Mouse (Mus musculus): Measurements from ENCODE around the gene Nog. TPM values are rescaled to one million over a fixed set of nuclear protein-coding genes. Genes with fewer than 3 reads are reported as not detected.

The Nog gene
- polyA plus RNA-seq, 1 experiment from 2014 or later = 4.1 TPM

DNA sequence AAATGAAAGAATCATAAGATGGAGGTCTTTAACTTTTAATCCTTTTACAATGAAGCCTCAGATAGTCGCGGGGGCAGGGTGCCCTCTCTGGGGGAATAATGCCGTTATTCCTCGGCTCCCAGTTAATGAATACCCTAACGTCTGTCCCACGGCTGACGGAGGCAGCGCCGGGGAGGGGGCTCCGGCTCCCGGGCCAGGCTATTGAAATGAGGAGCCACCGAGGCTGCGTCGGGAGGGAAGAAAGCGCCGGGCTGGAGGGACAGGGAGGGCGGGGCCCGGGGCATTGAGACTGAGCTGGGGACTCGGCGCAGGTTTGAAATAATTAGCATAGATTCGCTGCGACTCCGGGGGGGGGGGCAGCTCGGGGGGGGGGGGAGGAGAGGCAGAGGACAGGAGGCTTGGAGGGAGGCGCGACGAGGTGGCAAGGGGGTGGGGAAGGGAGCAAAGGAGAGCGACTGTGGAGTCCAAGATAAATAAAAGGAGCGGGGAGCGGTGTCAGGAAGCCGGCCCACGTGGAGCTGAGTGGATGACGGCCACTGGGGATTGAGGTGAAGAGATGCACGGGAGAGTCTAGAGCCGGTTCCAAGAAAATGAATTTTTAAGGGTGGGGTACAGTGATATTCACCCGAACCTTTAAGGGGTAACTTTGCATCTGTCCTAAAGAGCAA, 2.9 kb downstream of the Nog start:
- ATAC-seq (replicated peaks; ENCODE audit: low FRiP score, low TSS enrichment, low read depth) (no peak), DNase-seq (ENCODE audit: low spot score) (peak; percentile 74)
- H3K36me3 ChIP-seq (ENCODE audit: control insufficient read depth, insufficient read depth, low read length) = no peaks in the 10 kb centered on the region
- peak overlapping the region; percentile 93 for H3K4me2 ChIP-seq (ENCODE audit: low read length)
- H3K27me3 ChIP-seq (replicated peaks; ENCODE audit: control insufficient read depth, insufficient read depth, low read length) = peaks cover 20% of the 10 kb centered on the region
- peak overlapping the region; percentile 54 for H3K27ac ChIP-seq (ENCODE audit: low read depth)
- peak overlapping the region; percentile 40 for H3K4me3 ChIP-seq (ENCODE audit: low read depth, low read length)
- H3K4me1 ChIP-seq (replicated peaks; ENCODE audit: control insufficient read depth, insufficient read depth, low read length) = peaks cover 19% of the 10 kb centered on the region
- under 1% methylated on average over 31 of the region's 36 CpGs for WGBS
- no peaks in the 10 kb centered on the region for H3K9me3 ChIP-seq (ENCODE audit: control insufficient read depth, low read length)
- H3K9ac ChIP-seq (ENCODE audit: low read length) = peak overlapping the region; percentile 20; the same call in 1 of the 2 replicates

DNA sequence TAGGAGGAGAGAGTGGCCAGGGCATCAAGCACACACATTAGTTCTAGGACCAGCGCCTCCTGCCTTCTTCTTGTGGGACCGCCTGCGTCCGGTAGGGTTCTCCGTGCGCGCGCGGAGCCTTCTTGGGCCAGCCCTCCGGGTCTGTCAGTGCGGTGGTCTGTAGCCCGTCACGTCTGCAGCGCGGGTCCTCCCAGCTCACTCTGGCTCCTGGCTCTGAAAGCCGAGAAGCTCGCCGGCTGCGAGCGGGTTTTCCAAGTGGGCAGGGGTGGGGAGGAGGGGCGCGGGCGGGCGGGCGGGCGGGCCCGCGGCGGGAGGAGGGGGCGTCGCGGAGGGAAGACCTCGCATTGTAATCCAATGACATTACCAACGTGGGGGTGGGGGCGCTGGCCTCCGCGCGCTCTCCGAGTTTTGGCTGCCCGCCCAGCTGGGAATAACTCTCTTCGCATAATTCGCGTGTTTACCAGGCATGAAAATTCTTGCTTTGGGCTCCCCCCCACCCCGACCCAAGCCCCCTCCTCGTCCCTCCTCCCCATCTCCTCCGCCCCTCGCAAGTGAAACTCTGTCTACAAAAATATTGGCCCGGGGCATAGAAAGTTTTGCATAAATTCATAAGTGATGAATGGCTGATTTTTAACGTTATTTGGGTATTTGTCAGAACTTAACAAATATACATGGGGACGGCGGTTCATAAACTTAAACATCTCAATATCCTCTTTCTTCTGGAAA, 3.7 kb downstream of the Nog start:
- peaks cover 19% of the 10 kb centered on the region for H3K4me1 ChIP-seq (replicated peaks; ENCODE audit: control insufficient read depth, insufficient read depth, low read length)
- WGBS = under 1% methylated on average over 51 of the region's 51 CpGs
- peaks cover 20% of the 10 kb centered on the region for H3K27me3 ChIP-seq (replicated peaks; ENCODE audit: control insufficient read depth, insufficient read depth, low read length)
- no peaks in the 10 kb centered on the region for H3K36me3 ChIP-seq (ENCODE audit: control insufficient read depth, insufficient read depth, low read length)
- H3K9me3 ChIP-seq (ENCODE audit: control insufficient read depth, low read length) = no peaks in the 10 kb centered on the region
- DNase-seq (ENCODE audit: low spot score) = peak; percentile 86
- peak overlapping the region; percentile 93 for H3K4me2 ChIP-seq (ENCODE audit: low read length)
- peak overlapping the region; percentile 40 for H3K4me3 ChIP-seq (ENCODE audit: low read depth, low read length)
- peak overlapping the region; percentile 54 for H3K27ac ChIP-seq (ENCODE audit: low read depth)
- H3K9ac ChIP-seq (ENCODE audit: low read length) = peak overlapping the region; percentile 20
- ATAC-seq (replicated peaks; ENCODE audit: low FRiP score, low TSS enrichment, low read depth) = peak; percentile 61

DNA sequence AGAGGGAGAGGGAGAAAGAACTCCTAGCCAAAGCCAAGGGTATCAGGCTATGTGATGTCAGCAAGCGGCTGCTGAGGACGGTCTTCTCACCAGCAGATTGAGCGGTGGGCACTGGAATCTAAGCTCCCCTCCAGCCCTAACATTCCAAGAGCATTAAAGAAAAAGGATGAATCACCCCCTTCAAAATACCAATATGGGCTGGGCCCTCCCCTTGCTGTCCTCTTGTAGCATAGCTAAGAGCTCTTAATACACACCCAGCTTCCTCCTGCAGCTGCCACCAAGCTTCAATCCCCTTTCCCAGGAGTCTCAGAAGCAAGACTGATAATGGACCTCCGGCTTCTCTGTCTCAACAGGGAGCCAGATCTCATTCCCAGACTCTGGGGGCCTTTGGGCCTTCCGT, 4.6 kb downstream of the Nog start:
- Histone ChIP-seq H3K4me1 (replicated peaks; ENCODE audit: control insufficient read depth, insufficient read depth, low read length) (peaks cover 19% of the 10 kb centered on the region), H3K4me3 (ENCODE audit: low read depth, low read length) (no peak overlapping the region), H3K9me3 (ENCODE audit: control insufficient read depth, low read length) (no peaks in the 10 kb centered on the region), H3K36me3 (ENCODE audit: control insufficient read depth, insufficient read depth, low read length) (no peaks in the 10 kb centered on the region), H3K27ac (ENCODE audit: low read depth) (peak overlapping the region; percentile 3; the same call in 1 of the 2 replicates), H3K4me2 (ENCODE audit: low read length) (peak overlapping the region; percentile 93), H3K27me3 (replicated peaks; ENCODE audit: control insufficient read depth, insufficient read depth, low read length) (peaks cover 20% of the 10 kb centered on the region), H3K9ac (ENCODE audit: low read length) (peak overlapping the region; percentile 2; the same call in 1 of the 2 replicates)
- no peak for DNase-seq (ENCODE audit: low spot score)
- ATAC-seq (replicated peaks; ENCODE audit: low FRiP score, low TSS enrichment, low read depth) = no peak
- 48% methylated on average over 5 of the region's 5 CpGs for WGBS

DNA sequence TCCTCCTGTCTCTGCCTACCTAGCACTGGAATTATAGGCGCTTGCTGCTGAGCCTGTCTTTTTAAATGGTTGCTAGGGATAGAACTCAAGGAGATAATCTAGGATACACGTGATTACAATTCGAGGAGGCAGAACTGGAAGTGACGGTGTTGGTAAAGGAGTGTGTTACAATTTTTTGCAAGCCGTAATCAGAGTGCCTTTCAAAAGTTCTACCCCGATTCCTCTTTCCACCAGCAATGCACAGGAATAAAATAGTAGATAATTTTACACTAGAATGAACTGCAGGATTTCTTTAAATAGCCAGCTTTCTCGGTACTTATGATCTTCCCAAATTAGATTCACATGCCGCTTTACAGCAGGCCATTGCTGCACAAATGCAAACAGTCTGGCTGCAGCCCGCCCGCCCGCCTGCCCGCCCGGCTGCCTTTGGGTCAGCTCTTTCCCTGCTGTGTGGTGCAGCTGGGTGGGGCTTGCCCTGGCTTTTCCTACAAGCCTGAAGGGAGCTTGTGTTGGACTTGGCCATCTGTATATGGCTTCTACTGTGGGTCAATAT, 32.2 kb downstream of the Nog start:
- DNase-seq (ENCODE audit: low spot score) (no peak), ATAC-seq (replicated peaks; ENCODE audit: low FRiP score, low TSS enrichment, low read depth) (no peak)
- no peak overlapping the region for H3K4me3 ChIP-seq (ENCODE audit: low read depth, low read length)
- WGBS = 83% methylated on average over 13 of the region's 13 CpGs
- H3K36me3 ChIP-seq (ENCODE audit: control insufficient read depth, insufficient read depth, low read length) = no peaks in the 10 kb centered on the region
- H3K27ac ChIP-seq (ENCODE audit: low read depth) = no peak overlapping the region
- no peaks in the 10 kb centered on the region for H3K27me3 ChIP-seq (replicated peaks; ENCODE audit: control insufficient read depth, insufficient read depth, low read length)
- no peaks in the 10 kb centered on the region for H3K4me1 ChIP-seq (replicated peaks; ENCODE audit: control insufficient read depth, insufficient read depth, low read length)
- H3K4me2 ChIP-seq (ENCODE audit: low read length) = no peak overlapping the region
- no peak overlapping the region for H3K9ac ChIP-seq (ENCODE audit: low read length)
- no peaks in the 10 kb centered on the region for H3K9me3 ChIP-seq (ENCODE audit: control insufficient read depth, low read length)

DNA sequence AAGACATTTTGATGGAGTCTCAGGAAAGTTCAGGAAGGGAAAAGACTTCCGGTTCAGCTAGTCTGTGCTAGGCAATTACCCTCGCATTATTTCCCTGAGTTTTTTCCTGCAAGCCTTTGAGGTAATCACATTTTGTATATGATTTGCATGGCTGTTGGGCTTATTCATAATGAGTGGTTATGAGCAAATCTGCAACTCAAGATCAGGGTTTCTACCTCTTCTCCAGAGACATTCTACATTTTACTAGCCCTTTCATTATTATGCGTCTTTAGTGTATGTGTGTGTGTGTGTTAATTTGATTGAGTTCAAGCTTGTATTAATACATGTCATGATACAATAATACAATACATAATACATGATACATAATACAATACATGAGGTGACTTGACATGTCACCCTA, 34.6 kb downstream of the Nog start:
- Histone ChIP-seq H3K4me2 (ENCODE audit: low read length) (no peak overlapping the region), H3K4me3 (ENCODE audit: low read depth, low read length) (no peak overlapping the region), H3K9me3 (ENCODE audit: control insufficient read depth, low read length) (no peaks in the 10 kb centered on the region), H3K9ac (ENCODE audit: low read length) (no peak overlapping the region), H3K4me1 (replicated peaks; ENCODE audit: control insufficient read depth, insufficient read depth, low read length) (no peaks in the 10 kb centered on the region), H3K36me3 (ENCODE audit: control insufficient read depth, insufficient read depth, low read length) (no peaks in the 10 kb centered on the region), H3K27ac (ENCODE audit: low read depth) (no peak overlapping the region), H3K27me3 (replicated peaks; ENCODE audit: control insufficient read depth, insufficient read depth, low read length) (no peaks in the 10 kb centered on the region)
- 97% methylated on average over 3 of the region's 3 CpGs for WGBS
- no peak for DNase-seq (ENCODE audit: low spot score)
- ATAC-seq (replicated peaks; ENCODE audit: low FRiP score, low TSS enrichment, low read depth) = no peak

DNA sequence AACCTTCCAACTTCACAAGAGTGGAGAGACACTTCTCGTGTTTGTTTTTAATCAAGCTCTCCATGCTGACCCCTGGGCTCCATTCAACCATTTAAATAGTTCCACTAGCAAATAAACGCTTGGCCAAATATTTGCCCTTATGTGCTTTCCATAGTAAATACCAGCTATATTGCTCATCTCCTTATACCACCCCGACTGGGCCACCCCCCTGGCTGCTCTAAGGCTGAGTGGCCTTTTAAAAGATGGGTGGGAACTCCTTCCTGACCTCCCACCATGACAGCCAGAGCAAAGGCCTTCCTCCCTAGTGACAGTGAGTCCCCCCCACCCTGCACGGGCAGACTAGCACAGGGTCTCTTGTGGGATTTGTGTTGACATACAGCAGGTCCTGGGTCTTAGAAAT, 37.1 kb downstream of the Nog start:
- H3K9ac ChIP-seq (ENCODE audit: low read length) = no peak overlapping the region
- no peaks in the 10 kb centered on the region for H3K4me1 ChIP-seq (replicated peaks; ENCODE audit: control insufficient read depth, insufficient read depth, low read length)
- H3K27me3 ChIP-seq (replicated peaks; ENCODE audit: control insufficient read depth, insufficient read depth, low read length) = no peaks in the 10 kb centered on the region
- DNase-seq (ENCODE audit: low spot score) (no peak), ATAC-seq (replicated peaks; ENCODE audit: low FRiP score, low TSS enrichment, low read depth) (no peak)
- H3K4me3 ChIP-seq (ENCODE audit: low read depth, low read length) = no peak overlapping the region
- no peak overlapping the region for H3K27ac ChIP-seq (ENCODE audit: low read depth)
- 40% methylated on average over 4 of the region's 4 CpGs for WGBS
- no peaks in the 10 kb centered on the region for H3K36me3 ChIP-seq (ENCODE audit: control insufficient read depth, insufficient read depth, low read length)
- no peak overlapping the region for H3K4me2 ChIP-seq (ENCODE audit: low read length)
- no peaks in the 10 kb centered on the region for H3K9me3 ChIP-seq (ENCODE audit: control insufficient read depth, low read length)

DNA sequence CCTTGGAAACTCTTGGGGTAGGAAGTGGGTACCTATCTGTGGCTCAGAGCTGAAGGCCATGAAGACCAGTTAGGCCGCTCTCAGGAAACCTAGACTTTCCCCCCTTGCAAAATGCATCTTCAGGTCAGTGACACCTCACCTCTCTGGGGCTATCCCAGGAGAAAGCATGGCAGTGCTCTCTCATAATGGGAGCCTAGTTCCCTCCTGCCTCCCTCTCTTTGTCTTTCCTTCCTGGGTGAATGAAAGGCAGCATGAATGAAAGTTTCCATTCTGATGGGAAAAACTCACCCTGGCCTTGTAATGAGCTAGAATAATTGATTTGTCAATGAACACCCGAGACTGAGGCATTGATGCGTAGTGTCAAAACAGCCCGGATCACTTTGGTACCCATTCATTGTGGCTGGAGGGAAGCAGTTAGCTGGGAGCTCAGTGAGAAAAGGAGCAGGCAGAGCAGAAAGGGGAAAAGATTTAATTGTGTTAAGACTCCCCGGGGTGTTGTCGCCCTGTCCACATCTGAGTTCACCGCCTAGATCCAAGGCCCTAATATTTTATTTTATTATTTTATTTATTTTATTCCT, 42.7 kb downstream of the Nog start:
- no peaks in the 10 kb centered on the region for H3K9me3 ChIP-seq (ENCODE audit: control insufficient read depth, low read length)
- no peak for ATAC-seq (replicated peaks; ENCODE audit: low FRiP score, low TSS enrichment, low read depth)
- H3K4me3 ChIP-seq (ENCODE audit: low read depth, low read length) = no peak overlapping the region
- 90% methylated on average over 7 of the region's 7 CpGs for WGBS
- no peak overlapping the region for H3K9ac ChIP-seq (ENCODE audit: low read length)
- DNase-seq (ENCODE audit: low spot score) = no peak
- no peak overlapping the region for H3K27ac ChIP-seq (ENCODE audit: low read depth)
- H3K4me2 ChIP-seq (ENCODE audit: low read length) = no peak overlapping the region
- no peaks in the 10 kb centered on the region for H3K4me1 ChIP-seq (replicated peaks; ENCODE audit: control insufficient read depth, insufficient read depth, low read length)
- no peaks in the 10 kb centered on the region for H3K36me3 ChIP-seq (ENCODE audit: control insufficient read depth, insufficient read depth, low read length)
- H3K27me3 ChIP-seq (replicated peaks; ENCODE audit: control insufficient read depth, insufficient read depth, low read length) = no peaks in the 10 kb centered on the region

DNA sequence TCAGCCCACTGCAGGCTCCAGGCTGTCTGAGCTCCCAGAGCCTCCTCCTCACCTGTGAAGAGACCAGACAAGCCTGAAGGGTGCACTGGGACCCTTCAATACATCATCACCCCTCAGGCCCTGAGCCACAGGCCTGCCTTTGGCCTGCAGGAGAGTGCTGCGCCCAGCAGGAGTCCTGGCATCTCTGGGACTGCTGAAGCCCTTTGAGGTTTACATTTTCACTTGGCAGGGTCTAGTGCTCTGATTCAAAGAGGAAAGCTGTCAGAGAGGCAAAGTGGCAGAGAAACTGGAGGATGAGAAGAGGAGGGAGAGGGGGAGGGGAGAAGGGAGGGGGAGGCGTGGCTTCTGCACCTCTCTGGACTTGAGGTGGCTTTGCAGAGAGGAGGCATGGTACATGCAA, 44.2 kb downstream of the Nog start:
- 48% methylated on average over 2 of the region's 2 CpGs for whole genome bisulfite sequencing
- Histone ChIP-seq H3K27ac (ENCODE audit: low read depth) (no peak overlapping the region), H3K27me3 (replicated peaks; ENCODE audit: control insufficient read depth, insufficient read depth, low read length) (no peaks in the 10 kb centered on the region), H3K4me2 (ENCODE audit: low read length) (no peak overlapping the region), H3K4me3 (ENCODE audit: low read depth, low read length) (no peak overlapping the region), H3K9me3 (ENCODE audit: control insufficient read depth, low read length) (no peaks in the 10 kb centered on the region), H3K4me1 (replicated peaks; ENCODE audit: control insufficient read depth, insufficient read depth, low read length) (no peaks in the 10 kb centered on the region), H3K36me3 (ENCODE audit: control insufficient read depth, insufficient read depth, low read length) (no peaks in the 10 kb centered on the region), H3K9ac (ENCODE audit: low read length) (no peak overlapping the region)
- ATAC-seq (replicated peaks; ENCODE audit: low FRiP score, low TSS enrichment, low read depth) = no peak
- no peak for DNase-seq (ENCODE audit: low spot score)
